Comparison of ENCODE assay signal across 8 mouse cellular contexts in the genomic region with DNA sequence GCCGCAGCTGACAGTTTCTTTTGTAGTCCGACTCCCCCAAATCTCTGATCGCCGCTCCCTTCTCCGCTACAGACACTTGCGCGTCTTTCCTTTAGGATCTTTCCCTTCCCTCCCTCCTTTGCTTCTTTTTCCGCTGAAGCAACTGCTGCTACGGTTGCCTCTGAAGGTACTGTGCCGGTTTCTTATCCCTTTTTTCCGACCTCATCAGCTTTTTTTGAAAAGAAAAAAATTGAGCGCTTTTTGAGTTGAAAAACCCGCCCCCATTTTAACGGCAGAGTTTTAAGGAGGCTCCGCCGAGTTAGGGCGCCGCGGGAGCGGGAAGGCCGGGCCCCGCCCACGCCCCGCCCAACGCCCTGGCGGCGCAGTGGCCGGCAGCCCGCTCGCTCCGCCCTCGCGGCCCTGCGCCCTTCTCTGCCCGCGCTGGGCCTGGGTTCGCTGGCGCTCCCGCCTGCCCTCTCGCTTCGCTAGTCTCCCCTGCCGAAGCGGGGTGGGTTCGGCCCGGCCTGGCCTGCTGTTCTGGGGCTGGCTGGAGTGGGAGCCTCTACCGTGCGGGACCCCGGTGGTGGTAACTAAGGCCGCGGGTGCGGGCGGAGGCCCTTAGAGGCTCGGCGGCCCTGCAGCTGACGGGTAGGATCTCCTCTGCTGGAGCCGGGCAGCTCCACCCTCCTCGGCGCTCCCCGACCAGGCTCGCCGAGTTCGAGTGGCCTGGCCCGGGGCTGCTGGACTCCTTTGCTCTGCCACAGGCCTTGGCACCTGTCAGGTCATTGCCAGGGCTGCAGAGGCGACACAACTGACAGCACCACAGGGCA. TPM values are rescaled to one million over a fixed set of nuclear protein-coding genes. Genes with fewer than 3 reads are reported as not detected.
DNase-seq lines count a peak whose midpoint lies in the region; ATAC-seq lines count a peak whose summit lies in the region.

Gene Cdkn2c, minus strand, starts transcription at position 729 of the 809 bp plus-strand sequence.

- H3K4me2 ChIP-seq in hindbrain, embryonic 13.5 days = peak within 1 kb of the TSS; percentile 74

- peak; percentile 97 for DNase-seq in NIH3T3 (ENCODE audit: low read depth)
- peak; percentile 91 to 94 for DNase-seq in cerebellum, postnatal 10 days
- peak; percentile 38 to 52 for DNase-seq in frontal cortex, postnatal 25 days (ENCODE audit: low spot score in 2 of 2)
- DNase-seq in layer of hippocampus, postnatal 25 days (ENCODE audit: extremely low spot score in 1 of 2, low spot score in 1 of 2) = peak; percentile 55 to 61
- peak; percentile 92 to 96 for DNase-seq in lung, postnatal 4 days
- DNase-seq in retina, postnatal 1 day = peak; percentile 93
- DNase-seq in urinary bladder, adult 18-20 months (ENCODE audit: low spot score in 2 of 2) = peak; percentile 84 to 91

- under 1% methylated on average over 63 of the region's 64 CpGs for WGBS in hindbrain, embryonic 13.5 days

- H3K36me3 ChIP-seq in hindbrain, embryonic 13.5 days = no peaks in the 10 kb centered on the region

- peaks cover 22% of the 10 kb centered on the region for H3K4me1 ChIP-seq in hindbrain, embryonic 13.5 days (replicated peaks)

- peak within 1 kb of the TSS; percentile 73 for H3K27ac ChIP-seq in hindbrain, embryonic 13.5 days

- peaks cover 44% of the 10 kb centered on the region for H3K27me3 ChIP-seq in hindbrain, embryonic 13.5 days

- peak within 1 kb of the TSS; percentile 74 for H3K9ac ChIP-seq in hindbrain, embryonic 13.5 days

- peak within 1 kb of the TSS; percentile 53 for H3K4me3 ChIP-seq in hindbrain, embryonic 13.5 days

- H3K9me3 ChIP-seq in hindbrain, embryonic 13.5 days = no peaks in the 10 kb centered on the region

- peak; percentile 90 for ATAC-seq in hindbrain, embryonic 13.5 days (ENCODE audit: low FRiP score)

RNA-seq across cellular contexts. Expression of gene Cdkn2c, which starts in this region (rescaled TPM):
- 2.6 and 3.0 TPM in 2 replicates for polyA plus RNA-seq in hindbrain, embryonic 13.5 days (2015; fragmentation: Nextera tagmentation; extraction: Ambion mirVana)
- total RNA-seq in layer of hippocampus, postnatal 25 days (2021) = 1 to 10 TPM; 4.6 to 4.8 TPM

Comparison
In these comparisons a context has a peak if more than half of its experiments do, and no peak if none do; other contexts are left out.
1. Peak in every context shown above with its lines: DNase-seq, ATAC-seq, H3K4me3 ChIP-seq and H3K27ac ChIP-seq.
2. DNase-seq: peak in every context shown above with its lines; median percentile 97 in NIH3T3; 94 in lung, postnatal 4 days; 93 in retina, postnatal 1 day; 92 in cerebellum, postnatal 10 days; 88 in urinary bladder, adult 18-20 months; 58 in layer of hippocampus, postnatal 25 days; 45 in frontal cortex, postnatal 25 days.